Mouse (Mus musculus) telencephalon, adult 2 months (tissue): ENCODE measurements at regions not wholly inside any gene's neighbourhood (a gene's known extent, or its start where the extent isn't known, plus 50 kb on each side); places are given as distances from the start of the nearest gene placed in this dataset.

Source experiments
- DNase-seq: peaks from one replicate; pipeline ENCODE4 v3.0.0-alpha.2; 2011; ENCODE audit warnings: low read depth, low spot score

- DNase-seq = no peak
These were observed 315.9 kb downstream of the Tmem135 start for GRCm38 (mm10) chr7:89088141-89088540.

DNA sequence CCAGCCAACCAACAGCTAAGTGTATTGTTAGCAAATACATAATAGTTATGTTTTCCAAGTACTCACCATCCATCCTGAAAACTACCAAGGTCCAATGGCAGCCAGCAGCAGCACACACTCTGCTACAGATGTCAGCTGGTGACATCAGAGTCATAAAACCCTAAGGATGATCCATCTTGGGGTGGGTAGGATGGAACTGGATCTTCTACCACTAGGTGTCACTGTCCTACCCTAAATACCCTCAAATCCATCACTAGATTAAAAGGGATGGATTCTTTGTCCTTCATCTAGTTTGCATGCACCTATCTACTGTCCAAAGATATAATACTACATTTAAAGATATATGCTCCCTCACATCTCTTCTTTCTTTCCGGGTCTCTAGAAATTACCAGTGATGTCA, 317.7 kb downstream of the Tmem135 start:
- DNase-seq = peak; percentile 38

DNA sequence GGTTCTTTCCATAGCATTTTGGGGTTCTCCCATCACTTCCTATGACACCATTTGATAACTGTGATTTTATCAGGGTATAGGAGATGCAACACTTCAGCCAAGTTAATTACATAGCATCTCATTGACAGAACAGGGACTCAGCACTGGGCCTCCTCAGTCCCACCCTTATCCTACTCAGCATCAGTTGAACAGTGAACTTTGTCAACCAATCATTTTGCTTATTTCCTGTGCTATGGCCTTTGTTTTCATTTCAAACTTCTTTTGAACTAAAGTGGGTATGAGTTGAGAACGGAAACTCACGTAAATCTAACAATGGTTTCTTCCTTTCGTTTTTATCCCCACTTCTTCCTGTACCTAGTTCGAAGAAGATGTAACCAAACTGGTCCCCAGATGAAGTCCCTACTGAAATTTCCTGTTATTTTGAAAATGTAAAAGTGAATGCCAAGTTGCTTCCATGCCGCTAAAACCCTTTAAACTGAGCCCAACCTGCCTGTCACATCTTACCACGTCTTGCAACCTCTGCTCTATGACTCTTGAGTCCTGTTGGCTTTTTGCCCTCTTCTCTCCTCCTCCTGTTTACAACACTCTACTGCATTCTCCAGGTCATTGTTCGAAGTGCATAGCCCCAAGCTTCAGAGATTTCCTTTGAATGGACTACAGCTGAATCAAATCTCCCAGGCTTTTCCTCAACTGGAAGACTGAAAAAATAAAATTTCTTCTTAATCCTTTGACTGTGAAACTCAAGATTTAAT, 329.9 kb downstream of the Tmem135 start:
- no peak for DNase-seq

- no peak for DNase-seq
These were observed 334.0 kb downstream of the Tmem135 start for GRCm38 (mm10) chr7:89070030-89070429.

GRCm38 (mm10) chr7:89064462-89064861, 339.6 kb downstream of the Tmem135 start:
- DNase-seq = no peak

DNA sequence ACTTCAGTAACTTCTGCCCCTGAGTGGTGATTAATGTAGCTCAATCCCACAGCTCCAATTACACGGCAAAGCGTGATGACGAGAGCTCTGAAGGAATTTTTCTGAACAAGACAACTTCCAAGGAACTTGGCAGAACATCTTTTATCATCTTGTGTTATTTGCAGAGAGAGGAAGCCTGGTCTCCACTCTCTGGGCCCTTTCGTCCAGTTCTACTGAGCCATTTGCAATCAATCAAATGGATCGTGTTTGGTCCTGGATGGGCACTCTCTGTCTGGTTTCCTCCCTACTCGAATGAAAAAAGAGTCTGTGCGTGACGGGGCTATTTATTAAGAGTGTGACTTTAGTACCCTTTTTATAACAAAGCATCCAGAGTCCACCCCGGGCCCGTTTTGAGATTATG, 340.4 kb downstream of the Tmem135 start:
- DNase-seq = no peak

DNA sequence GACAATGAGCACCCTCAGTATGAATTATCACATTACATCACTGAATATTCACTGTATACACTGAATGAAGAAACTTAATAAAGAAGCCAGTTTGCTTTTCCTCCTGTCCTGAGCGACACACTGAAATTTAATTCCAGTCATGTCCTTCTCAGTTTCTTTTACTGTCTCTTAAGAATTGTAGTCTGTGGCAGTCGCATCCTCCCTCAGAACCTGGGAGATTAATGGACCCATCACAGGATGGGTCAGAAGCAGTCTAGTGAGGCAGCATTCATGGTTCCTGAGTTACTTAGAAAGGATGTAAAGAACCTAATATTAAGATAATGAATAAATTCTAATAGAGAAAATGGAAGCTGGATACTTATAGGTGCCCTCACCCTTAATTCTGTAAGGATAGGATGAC, 349.5 kb downstream of the Tmem135 start:
- no peak for DNase-seq

- DNase-seq = peak; percentile 41
These were observed 352.8 kb downstream of the Tmem135 start for GRCm38 (mm10) chr7:89051240-89051639.

DNA sequence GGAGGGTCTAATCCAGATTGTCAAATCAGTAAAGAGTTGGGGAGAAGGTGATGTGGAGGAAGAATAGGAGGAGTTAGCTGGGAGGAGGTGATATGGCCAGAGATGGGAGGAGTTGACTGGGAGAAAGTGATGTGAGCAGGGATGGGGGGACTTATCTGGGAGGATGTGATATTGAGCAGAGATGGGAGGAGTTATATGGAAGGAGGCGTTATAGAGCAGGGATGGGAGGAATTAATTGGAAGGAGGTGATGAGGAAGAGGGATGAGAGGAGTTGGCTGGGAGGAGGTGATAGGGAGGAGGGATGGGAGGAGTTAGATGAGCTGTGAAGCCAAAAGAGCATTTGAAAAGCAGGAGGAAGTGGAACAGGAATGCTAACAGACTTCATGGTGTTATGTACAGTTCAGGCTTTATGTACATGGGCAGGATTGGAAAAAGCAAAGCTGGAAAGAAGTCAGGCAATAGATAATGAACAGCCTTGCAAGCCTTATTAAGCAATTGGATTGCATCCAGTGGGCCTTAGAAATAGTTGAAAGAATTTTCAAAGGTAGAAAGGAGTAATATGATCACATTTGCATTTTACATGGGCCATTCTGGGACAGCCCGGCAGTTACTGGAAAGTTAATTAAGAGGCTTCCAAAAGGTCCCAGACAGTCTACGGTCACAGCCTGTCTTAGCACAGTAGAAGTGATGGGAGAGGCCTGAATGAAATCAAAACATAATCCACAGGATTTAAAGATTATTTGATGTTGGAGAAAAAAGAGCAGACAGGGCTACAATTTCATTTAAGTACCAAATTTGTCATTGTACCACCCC, 357.4 kb downstream of the Tmem135 start:
- DNase-seq = no peak

- DNase-seq = peak; percentile 45
These were observed 361.0 kb downstream of the Tmem135 start for GRCm38 (mm10) chr7:89042977-89043376.

GRCm38 (mm10) chr7:89041287-89041686, 362.7 kb downstream of the Tmem135 start:
- no peak for DNase-seq

DNA sequence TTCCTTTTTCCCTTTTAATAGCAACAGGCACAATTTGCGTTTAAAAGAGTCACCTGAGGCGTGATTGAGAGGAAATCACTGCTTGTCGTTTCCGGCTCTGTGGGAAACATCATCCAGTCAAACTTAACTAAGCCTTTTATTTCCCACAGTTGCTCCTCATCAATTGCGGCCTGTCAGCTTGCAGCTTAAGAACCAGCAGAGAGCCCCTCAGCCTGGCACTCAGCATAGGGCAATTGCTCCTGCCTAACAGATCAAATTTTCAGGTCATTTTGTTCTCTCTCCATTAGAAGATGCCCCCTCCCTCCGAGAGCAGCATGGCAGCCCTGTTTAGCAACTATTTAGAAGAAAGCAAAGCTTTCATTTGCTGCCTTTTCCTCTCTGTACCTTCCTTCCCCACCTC, 363.9 kb downstream of the Tmem135 start:
- DNase-seq = no peak

DNA sequence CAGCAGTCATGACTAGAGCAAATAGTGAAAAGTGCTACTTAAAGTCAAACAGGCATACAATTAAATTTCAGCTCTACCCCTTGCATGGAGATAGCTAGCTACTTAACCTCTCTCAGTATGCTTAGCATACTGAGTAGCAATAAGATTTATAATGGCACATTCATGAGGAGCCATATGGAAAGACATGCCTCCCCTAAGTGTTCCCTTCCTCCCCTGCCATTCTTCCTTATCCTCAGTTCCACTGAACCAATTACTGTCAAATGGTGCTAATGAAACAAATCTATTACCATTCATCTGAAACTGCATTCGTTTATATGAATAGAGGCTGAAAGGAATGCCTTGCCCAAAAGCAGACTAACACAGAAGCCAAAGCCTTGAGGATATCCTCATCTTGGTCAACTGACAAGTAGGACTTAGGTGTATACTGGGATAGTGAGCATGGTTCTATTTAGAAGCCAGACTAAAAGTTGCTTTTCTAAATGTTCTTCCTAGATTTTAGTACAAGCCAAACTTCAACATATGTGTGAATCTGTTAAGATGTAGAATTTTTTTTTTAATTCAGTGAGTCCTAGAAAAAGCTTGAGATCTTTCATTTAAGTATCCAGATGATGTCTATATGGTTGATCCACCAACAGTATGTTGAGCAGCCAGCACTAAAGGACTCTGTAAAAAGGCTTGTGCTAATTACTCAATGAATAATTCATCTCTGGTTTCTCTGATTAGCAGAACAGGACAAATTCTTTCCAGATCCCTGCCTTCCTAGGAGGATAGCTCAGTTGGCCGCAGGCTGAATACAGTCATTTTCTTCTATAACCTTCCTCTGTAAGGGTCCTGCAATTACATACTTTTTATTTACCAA, 368.7 kb downstream of the Tmem135 start:
- peak; percentile 33 for DNase-seq

- no peak for DNase-seq
These were observed 380.6 kb downstream of the Tmem135 start for GRCm38 (mm10) chr7:89023230-89024030.

DNA sequence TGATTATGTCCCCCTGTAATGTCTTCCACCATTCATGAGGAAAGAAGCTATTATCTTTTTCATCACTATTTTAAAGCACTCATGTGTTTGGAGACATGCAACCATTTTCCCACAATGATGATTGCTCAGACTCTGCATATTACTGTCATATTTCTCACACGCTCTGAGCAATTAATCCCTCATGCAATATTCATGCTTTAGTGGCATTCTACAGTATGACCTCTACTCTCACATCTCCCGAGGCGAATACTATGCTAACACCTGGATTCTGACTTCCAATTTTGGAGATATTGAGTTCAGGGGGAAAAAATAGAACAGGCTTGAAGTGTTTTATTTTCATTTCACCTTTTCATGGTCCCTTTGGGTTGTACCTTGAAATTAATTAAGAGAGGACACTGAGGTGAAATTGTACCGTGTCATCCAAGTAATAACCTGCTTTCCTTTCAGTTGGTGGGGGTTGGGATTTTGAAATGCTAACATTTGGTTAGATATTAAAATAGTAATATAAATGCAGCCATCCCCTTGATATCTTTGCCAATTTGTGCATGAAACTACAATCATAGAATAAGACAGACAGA, 405.1 kb downstream of the Tmem135 start:
- DNase-seq = no peak

DNA sequence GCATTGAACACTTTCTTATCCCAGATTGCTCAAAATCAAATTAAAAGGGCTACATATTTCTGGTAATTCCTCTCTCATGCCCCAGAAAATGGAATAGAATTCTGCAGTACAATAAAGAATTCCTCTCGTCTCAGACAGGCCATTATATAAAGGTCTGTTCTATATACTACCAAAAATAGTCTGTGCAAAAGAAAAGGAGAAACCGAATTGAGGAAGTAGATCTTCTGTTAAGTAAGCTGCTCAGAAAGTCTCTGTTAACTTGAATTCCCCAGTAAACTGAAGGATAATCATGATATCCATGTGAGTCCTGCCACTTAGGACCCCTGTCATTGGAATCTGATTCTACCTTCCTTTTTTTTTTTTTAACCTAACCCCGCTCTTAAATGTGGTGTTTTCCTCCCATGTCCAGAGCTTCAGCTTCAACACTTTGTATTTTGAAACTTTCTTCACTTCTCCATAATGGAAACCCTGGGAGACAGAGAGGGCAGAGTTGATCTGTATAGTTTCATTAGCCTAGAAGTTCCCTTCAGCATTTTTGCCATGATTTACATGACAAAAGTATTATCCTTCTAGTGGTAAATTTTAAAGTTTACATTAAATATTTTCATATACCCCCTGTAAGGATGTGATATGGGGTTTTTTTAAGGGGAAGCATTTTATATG, 406.1 kb downstream of the Tmem135 start:
- no peak for DNase-seq

DNA sequence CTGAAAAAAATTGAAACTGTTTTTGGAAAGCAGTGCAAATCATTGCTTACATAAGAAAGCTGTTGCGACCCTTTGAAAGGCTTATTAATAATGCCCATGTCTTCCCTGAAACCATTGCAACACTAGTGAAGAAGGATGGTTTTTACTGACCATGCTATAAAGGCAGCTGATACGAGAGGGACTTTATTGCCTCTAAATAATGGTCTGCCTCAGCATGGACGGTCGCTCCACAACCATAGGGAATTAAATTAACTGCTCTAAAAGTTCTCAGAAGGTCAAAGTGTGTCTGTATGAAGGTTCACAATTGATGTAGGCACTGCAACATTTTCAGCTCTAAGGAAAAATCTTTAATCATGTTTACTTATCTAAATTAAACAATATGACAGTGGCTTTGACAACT, 429.6 kb downstream of the Tmem135 start:
- DNase-seq = no peak

DNA sequence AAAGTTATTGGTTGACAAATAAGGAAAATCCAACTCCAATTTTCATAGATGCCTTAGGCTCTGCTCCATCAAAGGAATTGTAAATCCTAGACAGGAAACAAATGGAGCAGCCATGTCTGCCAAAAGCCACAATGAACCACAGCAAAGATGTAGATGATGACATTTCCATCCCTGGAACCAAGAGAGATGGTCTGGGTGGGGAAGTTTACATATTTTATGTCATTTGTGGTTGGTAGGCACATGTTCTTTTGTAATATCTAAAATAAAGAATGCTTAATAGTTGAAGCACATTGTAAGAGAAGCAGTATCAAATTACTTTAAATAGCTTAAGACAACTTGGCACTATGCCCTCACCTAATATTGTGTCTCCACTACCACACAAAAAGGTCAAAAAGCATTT, 443.2 kb downstream of the Tmem135 start:
- DNase-seq = no peak

GRCm38 (mm10) chr7:88960190-88960589, 443.8 kb downstream of the Tmem135 start:
- no peak for DNase-seq
